Mouse (Mus musculus) cerebellum, postnatal 4 days (tissue): ENCODE measurements around the gene Gm16503.
"Not testable (repeated sequence)": the region's sequence is repeated elsewhere in the genome, so short reads cannot be mapped to it uniquely, and the experiment has no call there.

Experiments used
- DNase-seq, 2 experiments: peaks; one replicate each; pipeline ENCODE4 v3.0.0; 2022; ENCODE audit warnings: low spot score in 2 of 2, mixed read lengths in 1 of 2

Gene Gm16503

GRCm38 (mm10) chr4:147539918-147540317 is at the start of gene Gm16503:
TSS of gene Gm16503 (plus strand) at chr4:147540218.
- DNase-seq: not testable (repeated sequence)

- not testable (repeated sequence) for DNase-seq
These were observed 47.9 kb upstream of the Gm16503 start, which contains the start of gene Zfp982 for GRCm38 (mm10) chr4:147492117-147492516. TSS of gene Zfp982 (plus strand) at chr4:147492417.

DNA sequence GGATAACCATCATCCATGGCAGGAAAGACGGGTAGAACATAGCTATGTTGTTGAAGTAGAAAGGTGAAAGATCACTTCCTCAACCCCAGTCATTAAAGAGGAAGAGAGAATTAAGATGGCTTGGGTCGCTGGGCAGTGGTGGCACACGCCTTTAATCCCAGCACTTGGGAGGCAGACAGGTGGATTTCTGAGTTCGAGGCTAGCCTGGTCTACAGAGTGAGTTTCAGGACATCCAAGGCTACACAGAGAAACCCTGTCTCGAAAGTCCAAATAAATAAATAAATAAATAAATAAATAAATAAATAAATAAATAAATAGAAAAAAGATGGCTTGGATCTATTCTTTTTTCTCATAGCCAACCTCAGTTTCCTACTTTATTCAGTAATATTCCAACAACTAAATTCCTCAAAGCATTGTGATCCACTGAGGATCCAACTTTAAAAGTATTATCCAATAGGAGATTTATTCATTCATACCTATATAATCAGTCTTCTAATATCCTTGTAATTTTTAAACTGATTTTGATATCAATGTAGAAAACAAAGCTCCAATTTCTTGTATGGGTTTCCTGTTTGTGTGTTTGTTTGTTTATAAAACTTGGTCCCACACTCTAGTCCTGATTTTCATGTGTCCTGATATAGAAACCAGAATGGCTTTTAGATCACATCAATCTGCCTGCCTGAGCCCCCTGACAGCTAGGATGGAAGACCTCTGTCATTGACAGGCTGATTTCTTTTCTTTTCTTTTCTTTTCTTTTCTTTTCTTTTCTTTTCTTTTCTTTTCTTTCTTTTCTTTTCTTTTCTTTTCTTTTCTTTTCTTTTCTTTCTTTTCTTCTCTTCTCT is 41.0 kb upstream of the Gm16503 start:
- not testable (repeated sequence) for DNase-seq

GRCm38 (mm10) chr4:147509174-147509573 is 30.8 kb upstream of the Gm16503 start:
- DNase-seq: no peak

- DNase-seq: no peak
These were observed 21.0 kb upstream of the Gm16503 start for GRCm38 (mm10) chr4:147518981-147519380.

GRCm38 (mm10) chr4:147520100-147520499 is 19.9 kb upstream of the Gm16503 start:
- no peak for DNase-seq

GRCm38 (mm10) chr4:147525125-147525524 is 14.9 kb upstream of the Gm16503 start:
- DNase-seq: no peak

DNA sequence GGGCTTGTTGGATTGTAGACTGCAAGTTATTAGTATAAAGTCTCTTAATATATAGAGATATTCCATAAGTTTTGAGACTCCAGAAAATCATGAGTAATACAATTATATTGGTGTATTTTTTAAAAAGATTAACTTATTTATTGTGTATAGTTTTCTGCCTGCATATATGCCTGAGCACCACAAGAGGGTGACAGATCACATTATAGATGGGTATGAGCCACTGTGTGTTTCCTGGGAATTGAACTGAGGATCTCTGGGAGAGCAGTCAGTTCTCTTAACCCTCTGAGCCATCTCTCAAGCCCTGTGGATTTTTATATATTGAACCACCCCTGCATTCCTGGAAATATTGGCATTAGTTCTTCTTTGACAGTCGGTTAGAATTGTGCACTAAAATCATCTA is 9.7 kb upstream of the Gm16503 start:
- DNase-seq: no peak

- not testable (repeated sequence) for DNase-seq
These were observed 4.1 kb upstream of the Gm16503 start for GRCm38 (mm10) chr4:147535916-147536315.

DNA sequence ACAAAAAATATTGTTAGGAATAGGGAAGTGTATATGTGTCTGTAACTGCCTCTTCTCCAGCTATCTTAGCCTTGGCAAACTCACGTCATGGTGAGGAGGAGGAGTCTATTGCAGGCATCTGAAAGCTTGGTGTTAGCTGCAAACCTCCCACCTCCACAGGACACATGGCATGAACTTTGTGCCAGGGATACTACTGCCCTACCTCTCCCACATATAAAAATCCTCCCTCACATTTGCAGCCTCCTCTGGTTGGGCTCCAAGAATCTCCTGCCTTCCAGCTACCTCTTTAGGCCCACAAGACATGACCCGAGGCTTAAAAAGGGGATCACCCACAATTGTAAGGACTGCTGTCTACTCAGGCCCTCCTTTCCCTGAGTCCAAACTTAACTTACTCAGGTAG is 2.3 kb upstream of the Gm16503 start:
- DNase-seq: no peak

DNA sequence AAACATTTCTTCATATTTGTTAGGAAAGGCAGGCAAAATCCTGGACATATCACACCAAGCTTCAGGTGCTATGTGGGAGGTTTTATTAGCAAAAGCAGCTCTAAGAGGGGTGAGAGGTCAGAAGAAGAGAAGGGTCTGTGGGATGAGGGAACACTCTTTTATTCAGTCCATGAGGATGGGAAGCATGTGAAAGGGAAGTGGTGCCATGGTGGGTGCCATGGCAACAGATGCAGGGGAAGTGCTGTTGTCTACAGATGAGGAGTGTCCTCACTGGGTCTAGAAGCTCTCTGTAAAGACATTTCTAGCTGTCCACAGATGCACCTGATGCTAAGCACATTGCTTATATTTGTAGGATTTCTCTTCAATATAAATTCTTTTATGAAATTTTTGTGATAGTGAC is 1.1 kb downstream of the Gm16503 start:
- no peak for DNase-seq

DNA sequence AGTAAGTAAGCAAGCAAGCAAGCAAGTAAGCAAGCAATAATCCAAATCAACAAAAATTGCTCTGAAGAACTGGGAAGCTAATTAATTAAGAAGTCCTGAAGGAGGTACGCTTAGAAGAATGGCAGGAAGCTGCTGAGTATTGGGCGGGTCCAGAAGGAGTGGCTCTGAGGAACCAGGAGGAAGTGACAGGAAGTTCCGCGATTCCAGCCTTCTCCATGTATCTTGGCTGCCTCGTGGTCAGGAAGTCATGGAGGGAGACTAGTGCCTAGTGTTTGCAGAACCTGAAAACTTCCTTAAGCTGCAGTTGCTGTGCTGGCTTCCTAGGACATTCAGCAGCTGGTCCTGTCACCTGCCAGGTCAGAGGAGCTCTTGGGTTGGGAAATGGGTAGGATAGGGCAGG is 13.1 kb downstream of the Gm16503 start, which contains the start of gene Zfp985:
Zfp985 (plus strand) TSS at position 207 of the 400 bp plus-strand sequence.
- DNase-seq: not testable (repeated sequence)

- not testable (repeated sequence) for DNase-seq
These were observed 14.3 kb downstream of the Gm16503 start for GRCm38 (mm10) chr4:147554361-147554760.

DNA sequence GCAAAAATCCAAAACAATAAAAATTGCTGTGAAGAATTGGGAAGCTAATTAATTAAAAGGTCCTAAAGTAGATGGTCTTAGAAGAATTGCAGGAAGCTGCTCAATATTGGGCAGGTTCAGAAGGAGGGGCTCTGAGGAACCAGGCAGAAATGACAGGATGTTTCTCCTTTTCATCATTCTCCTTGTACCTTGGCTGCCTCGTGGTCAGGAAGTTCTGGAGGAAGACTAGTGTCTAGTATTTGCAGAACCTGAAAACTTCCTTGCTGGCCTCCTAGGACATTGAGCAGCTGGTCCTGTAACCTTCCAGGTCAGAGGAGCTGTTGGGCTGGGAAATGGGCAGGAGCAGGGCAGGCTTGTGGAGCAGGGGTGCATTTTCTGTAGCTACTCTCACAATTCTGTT is 16.9 kb downstream of the Gm16503 start:
- not testable (repeated sequence) for DNase-seq

GRCm38 (mm10) chr4:147558011-147558410 is 18.0 kb downstream of the Gm16503 start:
- DNase-seq: not testable (repeated sequence)

GRCm38 (mm10) chr4:147559096-147559495 is 19.1 kb downstream of the Gm16503 start:
- DNase-seq: not testable (repeated sequence)

DNA sequence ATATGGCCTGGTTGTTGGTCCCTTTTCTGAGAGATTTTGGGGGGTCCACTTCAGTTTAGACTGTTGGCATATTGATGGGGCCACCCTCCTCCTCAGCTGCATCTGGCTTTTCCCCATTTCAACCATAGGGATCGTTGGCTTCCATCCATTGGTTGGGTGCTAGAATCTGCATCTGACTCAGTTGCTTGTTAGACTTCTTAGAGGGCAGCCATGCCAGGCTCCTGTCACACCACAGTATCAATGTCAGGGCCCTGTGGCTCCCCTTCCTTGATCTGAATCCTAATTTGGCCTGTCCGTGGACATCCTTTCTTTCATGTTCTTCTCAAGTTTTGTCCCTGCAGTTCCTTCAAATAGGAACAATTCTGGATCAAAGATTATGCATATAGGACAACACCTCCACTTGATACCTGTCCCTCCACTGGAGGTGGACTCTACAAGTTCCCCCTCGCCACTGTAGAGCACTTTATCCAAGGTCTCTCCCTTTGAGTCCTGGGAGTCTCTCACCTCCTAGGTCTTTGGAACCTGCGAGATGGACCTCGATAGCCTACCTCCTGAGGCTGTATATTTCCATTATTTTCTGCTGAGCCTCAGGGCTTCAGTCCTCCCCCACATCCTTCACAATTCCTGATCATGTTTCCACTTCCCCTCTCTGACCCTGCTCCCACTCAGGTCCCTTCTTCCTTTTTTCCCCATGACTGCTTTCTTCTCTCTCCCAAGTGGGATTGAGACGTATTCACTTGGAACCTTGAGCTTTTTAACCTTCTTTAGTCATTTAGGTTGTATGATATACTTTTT is 25.6 kb downstream of the Gm16503 start:
- no peak for DNase-seq

GRCm38 (mm10) chr4:147571156-147571555 is 31.1 kb downstream of the Gm16503 start:
- DNase-seq: not testable (repeated sequence)

DNA sequence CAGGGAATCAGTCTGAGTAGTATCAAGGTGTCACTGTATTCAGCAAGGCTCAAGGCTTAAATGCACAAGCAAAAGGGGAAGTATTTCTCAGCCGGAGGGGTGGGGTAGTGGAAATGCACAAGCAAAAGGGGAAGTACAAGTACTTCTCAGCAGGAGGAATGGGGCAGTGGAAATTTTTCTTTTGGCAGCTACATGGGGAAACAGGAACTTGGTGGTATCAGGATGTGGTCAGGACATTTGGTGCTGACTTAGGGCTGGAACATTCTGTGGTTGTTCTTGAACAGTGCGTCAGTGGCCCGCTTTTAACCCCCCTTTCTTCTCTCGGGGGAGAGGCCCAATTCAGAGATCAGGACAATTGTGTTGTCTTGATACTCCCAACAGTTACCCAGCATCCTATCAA is 39.4 kb downstream of the Gm16503 start:
- DNase-seq: not testable (repeated sequence)

DNA sequence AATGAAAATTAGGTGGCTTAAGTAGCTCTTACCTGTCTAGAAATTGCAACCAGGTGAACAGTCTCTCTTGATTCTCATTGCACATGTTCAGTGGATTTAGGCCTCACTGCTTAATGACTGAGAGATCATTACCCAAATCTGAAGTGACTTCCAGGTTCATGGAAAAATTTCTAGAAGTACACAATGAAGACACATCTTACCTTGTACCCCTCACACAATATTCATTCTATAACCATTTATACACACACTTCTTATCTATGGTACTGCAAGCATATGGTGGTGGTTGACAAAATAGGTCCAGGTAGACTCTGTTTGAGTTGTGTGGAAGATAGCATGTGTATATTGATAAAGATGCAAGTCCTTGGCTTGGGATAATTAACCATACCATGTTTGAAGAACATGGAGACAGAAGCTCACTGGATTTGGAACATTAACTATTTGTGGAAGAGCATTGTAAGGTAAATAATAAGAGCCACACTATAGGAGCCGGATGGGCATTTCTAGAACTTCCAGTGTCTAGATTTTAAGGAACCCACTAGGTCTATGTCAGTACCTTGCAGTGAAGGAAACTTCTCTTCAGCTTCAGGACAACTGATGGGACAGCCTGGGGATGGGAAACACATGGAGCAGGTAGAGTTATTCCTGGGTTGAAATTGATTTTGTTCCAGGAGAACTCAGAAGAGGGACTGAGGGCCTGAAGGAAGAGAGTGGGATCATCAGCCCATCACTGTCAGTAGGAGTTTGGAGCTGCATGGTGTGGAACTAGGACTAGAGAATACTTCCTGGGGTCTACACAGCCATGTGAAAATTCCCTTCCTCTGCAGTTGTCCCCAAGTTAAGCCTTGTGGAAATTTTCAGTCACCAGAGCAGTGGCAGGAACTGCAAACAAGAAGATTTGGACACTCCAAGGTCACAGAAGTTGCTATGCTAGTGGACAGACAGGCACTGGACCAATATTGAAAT is 46.8 kb downstream of the Gm16503 start:
- DNase-seq: no peak
